10 mouse cellular contexts compared by ENCODE assay signal in genomic region chr14:10677627-10678026, GRCm38 (mm10).
DNase-seq lines count a peak whose midpoint lies in the region; ATAC-seq and TF ChIP-seq lines count a peak whose summit lies in the region.
"Had no signal": no experiment of that assay in that cellular context is flagged by ENCODE, and none has a peak within 500 bp of the region (broad histone marks: within the 10 kb centered on the region; RNA-seq: fewer than 3 reads in every experiment).

No protein-coding gene starts in this region.

- H3K27ac ChIP-seq in gastrocnemius, adult 2 months = no peak overlapping the region
- H3K27ac ChIP-seq in lung, embryonic 14.5 days (ENCODE audit: low read depth) = no peak overlapping the region

- TF ChIP-seq CTCF in gastrocnemius, adult 2 months (IDR thresholded peaks at IDR 0.05) = no peak
- no peak for TF ChIP-seq CTCF in lung, embryonic 14.5 days (IDR thresholded peaks at IDR 0.05; ENCODE audit: low read depth)

- DNase-seq in cerebellum, postnatal 10 days = peak; percentile 92 to 94
- DNase-seq in cerebellum, adult 11-12 months = no peak
- peak; percentile 20 for DNase-seq in kidney, postnatal 10 days
- DNase-seq in kidney, adult 8-10 months = no peak
- peak; percentile 52 for DNase-seq in gastrocnemius, adult 2 months
- DNase-seq in lung, embryonic 14.5 days = peak; percentile 55
- no peak for DNase-seq in c-Kit-positive CD71-positive TER-119-positive erythroid progenitor cells, embryonic 14.5 days (ENCODE audit: low spot score)
- DNase-seq in thymus, postnatal 36 days = no peak

- H3K4me2 ChIP-seq in lung, embryonic 14.5 days = no peak overlapping the region

- H3K9ac ChIP-seq in lung, embryonic 14.5 days = no peak overlapping the region

- no peaks in the 10 kb centered on the region for H3K9me3 ChIP-seq in lung, embryonic 14.5 days (ENCODE audit: low read depth, low read length)

- no peaks in the 10 kb centered on the region for H3K27me3 ChIP-seq in lung, embryonic 14.5 days (ENCODE audit: insufficient read depth, low read length)
- H3K27me3 ChIP-seq: Patski had no signal

- H3K4me3 ChIP-seq in gastrocnemius, adult 2 months = no peak overlapping the region
- no peak overlapping the region for H3K4me3 ChIP-seq in lung, embryonic 14.5 days (ENCODE audit: low read depth, low read length)

- no peaks in the 10 kb centered on the region for H3K4me1 ChIP-seq in lung, embryonic 14.5 days (ENCODE audit: insufficient read depth)

- ATAC-seq in lung, embryonic 14.5 days (ENCODE audit: insufficient read depth) = peak; percentile 52; the same call in 1 of the 2 replicates
- ATAC-seq: intestine, postnatal 0 days; Patski had no signal

- H3K36me3 ChIP-seq in lung, embryonic 14.5 days (ENCODE audit: insufficient read depth) = no peaks in the 10 kb centered on the region

- 14% methylated on average over 2 of the region's 2 CpGs for WGBS in lung, embryonic 14.5 days

- intact Hi-C loops in gastrocnemius, adult 2 months (cut with DNase I) = no loop called here

Comparison
In these comparisons a context has a peak if more than half of its experiments do, and no peak if none do; other contexts are left out.
1. DNase-seq: peak in cerebellum, postnatal 10 days (2 of 2), kidney, postnatal 10 days (single experiment), gastrocnemius, adult 2 months (single experiment) and lung, embryonic 14.5 days (single experiment); none in cerebellum, adult 11-12 months (single experiment), kidney, adult 8-10 months (0 of 2), c-Kit-positive CD71-positive TER-119-positive erythroid progenitor cells, embryonic 14.5 days (single experiment) and thymus, postnatal 36 days (0 of 2).